Mouse (Mus musculus) liver, embryonic 15.5 days (tissue): ENCODE data around the gene Zfp36l3. TPM values are rescaled to one million over a fixed set of nuclear protein-coding genes. Genes with fewer than 3 reads are reported as not detected.
"Not testable (repeated sequence)": the region's sequence is repeated elsewhere in the genome, so short reads cannot be mapped to it uniquely, and the experiment has no call there.

Experiments
- ATAC-seq: fragments of 200-750 bp; cut with Nextera tagmentation; 2 replicates; pipeline ENCODE4 v1.8.0; 2017; ENCODE audit warnings: moderate number of reproducible peaks, mild to moderate bottlenecking, moderate library complexity; ENCODE audit not compliant: insufficient read depth
- H3K27ac ChIP-seq: fragments of 300-500 bp; sonication (generic); replicated peaks from 2 replicates; pipeline ENCODE4 v1.5.1; 2015; ENCODE audit warnings: mild to moderate bottlenecking, inconsistent platforms
- H3K27me3 ChIP-seq: fragments of 300-500 bp; sonication (generic); 2 replicates; pipeline ENCODE4 v1.6.1; 2015; ENCODE audit warnings: mild to moderate bottlenecking, inconsistent platforms
- H3K36me3 ChIP-seq: fragments of 300-500 bp; sonication (generic); replicated peaks from 2 replicates; pipeline ENCODE4 v1.6.1; 2015; ENCODE audit warnings: moderate library complexity, mild to moderate bottlenecking, inconsistent platforms
- H3K4me1 ChIP-seq: fragments of 300-500 bp; sonication (generic); replicated peaks from 2 replicates; pipeline ENCODE4 v1.6.1; 2015; ENCODE audit warnings: inconsistent platforms
- H3K4me2 ChIP-seq: fragments of 300-500 bp; sonication (generic); 2 replicates; pipeline ENCODE4 v1.6.1; 2015; ENCODE audit warnings: moderate library complexity, mild to moderate bottlenecking, inconsistent platforms
- H3K4me3 ChIP-seq: fragments of 300-500 bp; sonication (generic); replicated peaks from 2 replicates; pipeline ENCODE4 v1.5.1; 2015; ENCODE audit warnings: mild to moderate bottlenecking, inconsistent platforms
- H3K9ac ChIP-seq: fragments of 300-500 bp; sonication (generic); 2 replicates; pipeline ENCODE4 v1.6.1; 2015; ENCODE audit warnings: moderate library complexity, mild to moderate bottlenecking, inconsistent platforms
- H3K9me3 ChIP-seq: fragments of 300-500 bp; sonication (generic); replicated peaks from 2 replicates; pipeline ENCODE4 v1.6.1; 2016; ENCODE audit warnings: inconsistent platforms
- WGBS: fragments of 180-500 bp; shearing (Covaris S2); methylation state at CpG from one replicate; pipeline ENCODE4 v1.1.7; 2015; ENCODE audit warnings: mixed read lengths; ENCODE audit not compliant: insufficient replicate concordance; 5-methylcytosine and 5-hydroxymethylcytosine counted together
- polyA plus RNA-seq: library from polyadenylated mRNA; unstranded; fragments of >200 nt; fragmentation: Nextera tagmentation; extraction: Ambion mirVana; gene quantifications from 2 replicates; pipeline ENCODE4 v1.2.1, GENCODE M21; 2015

Gene Zfp36l3
- polyA plus RNA-seq = not detected in 2 replicates

- 79% methylated on average over 12 of the region's 12 CpGs for whole genome bisulfite sequencing
- H3K27ac ChIP-seq = no peak within 1 kb of the TSS
- H3K4me1 ChIP-seq = no peaks in the 10 kb centered on the region
- H3K4me2 ChIP-seq = no peak within 1 kb of the TSS
- H3K9me3 ChIP-seq = no peaks in the 10 kb centered on the region
- no peak within 1 kb of the TSS for H3K4me3 ChIP-seq
- H3K9ac ChIP-seq = no peak within 1 kb of the TSS
- no peak for ATAC-seq
- H3K27me3 ChIP-seq = no peaks in the 10 kb centered on the region
- no peaks in the 10 kb centered on the region for H3K36me3 ChIP-seq
These were observed at the start of gene Zfp36l3 for GRCm38 (mm10) chrX:53776276-53776675. TSS of gene Zfp36l3 (minus strand) at chrX:53776394.

GRCm38 (mm10) chrX:53799074-53799473 lies 22.9 kb upstream of the Zfp36l3 start:
- 26% methylated on average over 3 of the region's 3 CpGs for WGBS
- H3K4me2 ChIP-seq = no peak overlapping the region
- no peak for ATAC-seq
- no peak overlapping the region for H3K4me3 ChIP-seq
- H3K4me1 ChIP-seq = no peaks in the 10 kb centered on the region
- no peak overlapping the region for H3K27ac ChIP-seq
- no peaks in the 10 kb centered on the region for H3K36me3 ChIP-seq
- no peaks in the 10 kb centered on the region for H3K27me3 ChIP-seq
- no peaks in the 10 kb centered on the region for H3K9me3 ChIP-seq
- no peak overlapping the region for H3K9ac ChIP-seq

- H3K27me3 ChIP-seq, H3K4me1 ChIP-seq, H3K4me3 ChIP-seq, H3K9me3 ChIP-seq, H3K9ac ChIP-seq, H3K27ac ChIP-seq, H3K36me3 ChIP-seq, ATAC-seq, H3K4me2 ChIP-seq: not testable (repeated sequence)
- 69% methylated on average over 11 of the region's 11 CpGs for WGBS
These were observed 21.3 kb upstream of the Zfp36l3 start, which contains the start of gene Xlr for GRCm38 (mm10) chrX:53797519-53797918. TSS of gene Xlr (minus strand) at chrX:53797706.

DNA sequence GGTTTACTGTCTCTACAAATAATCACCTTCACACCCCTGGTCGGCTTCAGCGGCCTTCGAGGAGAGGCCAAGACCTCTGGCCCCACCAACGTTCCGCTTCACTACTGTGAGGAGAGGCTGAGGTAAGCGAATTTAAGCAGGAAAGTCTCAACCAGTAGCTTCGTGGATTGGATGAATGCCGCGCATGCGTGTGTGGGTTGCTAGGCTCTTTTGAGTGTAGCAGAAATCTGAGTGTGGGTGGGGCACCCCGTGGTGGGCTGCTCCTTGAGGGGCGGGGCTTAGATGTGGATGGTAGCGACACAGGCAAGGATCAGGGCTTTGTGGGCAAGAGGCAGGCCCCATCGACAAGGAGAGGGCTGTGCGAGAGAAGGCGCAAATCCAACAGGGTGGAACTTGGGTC lies 18.5 kb downstream of the Zfp36l3 start, which contains the start of gene 1700013H16Rik:
Gene 1700013H16Rik, minus strand, starts transcription at position 96 of the 400 bp plus-strand sequence.
- 80% methylated on average over 16 of the region's 16 CpGs for WGBS

DNA sequence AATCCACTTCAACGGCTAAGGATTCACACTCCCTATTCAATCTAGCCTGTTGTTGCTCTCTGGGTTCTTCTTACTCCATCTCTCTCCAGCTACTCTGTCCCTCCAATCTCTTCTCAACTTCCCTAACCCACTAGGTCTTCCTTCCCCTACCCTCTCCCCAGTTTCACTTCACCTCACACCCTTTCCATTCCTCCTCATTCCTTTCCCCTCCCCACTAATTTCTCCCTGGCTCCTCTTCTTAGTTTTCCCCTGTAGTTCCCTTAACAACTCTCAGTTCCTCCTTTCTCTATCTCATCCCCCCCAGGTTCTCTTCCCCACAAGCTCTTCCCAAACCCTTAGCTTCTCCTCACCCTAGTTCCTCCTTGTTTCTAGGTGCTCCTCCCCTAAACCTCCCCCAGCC lies 23.3 kb downstream of the Zfp36l3 start:
- H3K4me2 ChIP-seq = no peak overlapping the region
- H3K36me3 ChIP-seq = no peaks in the 10 kb centered on the region
- no peak overlapping the region for H3K9ac ChIP-seq
- no peak for ATAC-seq
- H3K4me3 ChIP-seq = no peak overlapping the region
- H3K9me3 ChIP-seq = no peaks in the 10 kb centered on the region
- no peak overlapping the region for H3K27ac ChIP-seq
- 71% methylated on average over 1 of the region's 1 CpGs for WGBS
- H3K4me1 ChIP-seq = no peaks in the 10 kb centered on the region
- H3K27me3 ChIP-seq = no peaks in the 10 kb centered on the region

More for the DNA sequence above, 18.5 kb downstream of the Zfp36l3 start, which contains the start of gene 1700013H16Rik:
- H3K27ac ChIP-seq = no peak within 1 kb of the TSS
- no peaks in the 10 kb centered on the region for H3K36me3 ChIP-seq
- H3K27me3 ChIP-seq = no peaks in the 10 kb centered on the region
- no peak within 1 kb of the TSS for H3K4me3 ChIP-seq
- no peak within 1 kb of the TSS for H3K4me2 ChIP-seq
- ATAC-seq = no peak
- H3K4me1 ChIP-seq = no peaks in the 10 kb centered on the region
- no peak within 1 kb of the TSS for H3K9ac ChIP-seq
- H3K9me3 ChIP-seq = no peaks in the 10 kb centered on the region

GRCm38 (mm10) chrX:53728967-53729366 lies 47.2 kb downstream of the Zfp36l3 start:
- Histone ChIP-seq H3K27me3 (no peaks in the 10 kb centered on the region), H3K9me3 (no peaks in the 10 kb centered on the region), H3K27ac (no peak overlapping the region), H3K36me3 (no peaks in the 10 kb centered on the region), H3K9ac (no peak overlapping the region), H3K4me2 (no peak overlapping the region), H3K4me1 (no peaks in the 10 kb centered on the region), H3K4me3 (no peak overlapping the region)
- ATAC-seq = no peak
- 58% methylated on average over 2 of the region's 2 CpGs for WGBS

DNA sequence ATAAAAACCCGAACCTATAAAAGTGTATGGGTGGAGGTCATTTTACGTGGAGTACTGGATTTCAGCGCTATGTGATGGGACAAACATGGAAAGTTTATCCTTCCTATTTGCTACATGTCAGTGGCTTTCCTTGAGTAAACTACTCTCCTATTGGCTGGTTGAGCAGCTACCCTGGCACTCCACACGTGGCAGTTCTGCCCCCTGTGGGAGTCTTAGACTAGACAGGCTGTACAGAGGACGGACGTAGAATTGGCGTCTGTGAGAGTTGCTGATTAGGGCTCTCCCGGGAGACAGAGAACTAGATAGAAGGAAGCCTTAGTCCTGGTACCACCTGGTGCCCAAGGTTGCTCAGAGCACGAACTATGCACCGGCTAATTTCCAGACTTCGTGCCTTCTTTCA lies 51.6 kb downstream of the Zfp36l3 start, which contains the start of gene 4930502E18Rik:
Gene 4930502E18Rik, plus strand, starts transcription at position 231 of the 400 bp plus-strand sequence.
- 56% methylated on average over 11 of the region's 11 CpGs for WGBS
- no peaks in the 10 kb centered on the region for H3K9me3 ChIP-seq
- ATAC-seq = no peak

More for the DNA sequence above, 51.6 kb downstream of the Zfp36l3 start, which contains the start of gene 4930502E18Rik:
- no peaks in the 10 kb centered on the region for H3K27me3 ChIP-seq
- no peak within 1 kb of the TSS for H3K4me2 ChIP-seq
- no peaks in the 10 kb centered on the region for H3K4me1 ChIP-seq
- H3K36me3 ChIP-seq = no peaks in the 10 kb centered on the region
- H3K27ac ChIP-seq = no peak within 1 kb of the TSS
- H3K9ac ChIP-seq = no peak within 1 kb of the TSS
- H3K4me3 ChIP-seq = no peak within 1 kb of the TSS

Other genes with a start within 250 kb of the Zfp36l3 start
- gene Rtl8c, start 168.4 kb downstream of the Zfp36l3 start, polyA plus RNA-seq = 2.2 and 3.1 TPM in 2 replicates
- gene Gm14597, start 167.4 kb downstream of the Zfp36l3 start, polyA plus RNA-seq = not detected in 2 replicates
- 5.3 and 5.7 TPM in 2 replicates for gene Rtl8a, start 132.7 kb downstream of the Zfp36l3 start, polyA plus RNA-seq
- gene Rtl8b, start 106.0 kb downstream of the Zfp36l3 start, polyA plus RNA-seq = 5.7 and 6.7 TPM in 2 replicates
- 0.06 and 0.10 TPM in 2 replicates for gene 4930502E18Rik, start 51.6 kb downstream of the Zfp36l3 start, polyA plus RNA-seq
- gene 1700013H16Rik, start 18.6 kb downstream of the Zfp36l3 start, polyA plus RNA-seq = not detected in 2 replicates
- gene Xlr, start 21.3 kb upstream of the Zfp36l3 start, polyA plus RNA-seq = 1.8 and 2.6 TPM in 2 replicates